16 mouse cellular contexts compared by ENCODE assay signal in genomic region chr15:59786706-59787425, GRCm38 (mm10).
DNase-seq lines count a peak whose midpoint lies in the region; ATAC-seq and TF ChIP-seq lines count a peak whose summit lies in the region.
"Had no signal": no experiment of that assay in that cellular context is flagged by ENCODE, and none has a peak within 500 bp of the region (broad histone marks: within the 10 kb centered on the region; RNA-seq: fewer than 3 reads in every experiment).

No protein-coding gene starts in this region.

- peaks cover 9% of the 10 kb centered on the region; the same call in 1 of the 2 replicates for H3K4me1 ChIP-seq in liver, embryonic 11.5 days (replicated peaks; ENCODE audit: control insufficient read depth, insufficient read depth, low read length)
- peaks cover 0 to 22% of the 10 kb centered on the region in 2 experiments; a peak in 2 of 4 replicates for H3K4me1 ChIP-seq in liver, embryonic 14.5 days (replicated peaks; ENCODE audit: control insufficient read depth in 2 of 2, insufficient read depth in 2 of 2, low read length in 1 of 2)
- H3K4me1 ChIP-seq in stomach, postnatal 0 days (replicated peaks; ENCODE audit: control insufficient read depth, insufficient read depth) = no peaks in the 10 kb centered on the region

- intact Hi-C loops in heart, postnatal 14 days (cut with DNase I) = no loop called here

- H3K4me3 ChIP-seq in liver, embryonic 11.5 days (ENCODE audit: low read depth, low read length) = no peak overlapping the region
- H3K4me3 ChIP-seq in liver, embryonic 14.5 days (ENCODE audit: insufficient read depth in 1 of 2, low read depth in 2 of 2, low read length in 2 of 2) = no peak overlapping the region
- no peak overlapping the region for H3K4me3 ChIP-seq in stomach, postnatal 0 days (ENCODE audit: low read depth, low read length)
- H3K4me3 ChIP-seq: forebrain, embryonic 10.5 days; heart, embryonic 10.5 days; midbrain, embryonic 12.5 days; neural tube, embryonic 13.5 days had no signal

- H3K27ac ChIP-seq in liver, embryonic 11.5 days (ENCODE audit: low read depth, low read length) = no peak overlapping the region
- no peak overlapping the region for H3K27ac ChIP-seq in liver, embryonic 14.5 days
- H3K27ac ChIP-seq in stomach, postnatal 0 days (replicated peaks) = no peak overlapping the region
- H3K27ac ChIP-seq: forebrain, embryonic 10.5 days; heart, embryonic 10.5 days; midbrain, embryonic 12.5 days; neural tube, embryonic 13.5 days had no signal

- DNase-seq in liver = peak; percentile 20
- DNase-seq in liver, embryonic 11.5 days (ENCODE audit: low spot score) = no peak
- peak; percentile 33 for DNase-seq in urinary bladder, postnatal 25 days (ENCODE audit: low spot score)
- DNase-seq in urinary bladder, adult 2 months (ENCODE audit: low spot score) = no peak
- DNase-seq in liver, embryonic 14.5 days (ENCODE audit: low read depth in 3 of 3, low spot score in 3 of 3) = peak in 2 of 3 experiments; percentile 33
- peak; percentile 63 for DNase-seq in stomach, postnatal 0 days (ENCODE audit: low spot score)
- DNase-seq in heart, postnatal 14 days = no peak
- DNase-seq in cerebellum, postnatal 25 days = no peak
- DNase-seq: adrenal gland, postnatal 36 days; cerebellum, adult 11-12 months; forebrain, postnatal 0 days had no signal

- no peak for ATAC-seq in liver, embryonic 11.5 days (replicated peaks; ENCODE audit: low FRiP score)
- peak; percentile 55 for ATAC-seq in liver, embryonic 14.5 days (ENCODE audit: insufficient read depth)
- peak; percentile 55 for ATAC-seq in stomach, postnatal 0 days (ENCODE audit: low FRiP score, low TSS enrichment)
- ATAC-seq: forebrain, postnatal 0 days had no signal

- peaks cover 4% of the 10 kb centered on the region; the same call in 1 of the 2 replicates for H3K27me3 ChIP-seq in liver, embryonic 11.5 days (replicated peaks; ENCODE audit: control insufficient read depth, insufficient read depth, low read length)
- H3K27me3 ChIP-seq in liver, embryonic 14.5 days (ENCODE audit: control insufficient read depth, insufficient read depth, low read length) = no peaks in the 10 kb centered on the region
- no peaks in the 10 kb centered on the region for H3K27me3 ChIP-seq in stomach, postnatal 0 days (ENCODE audit: control insufficient read depth, insufficient read depth, low read length)
- H3K27me3 ChIP-seq: neural tube, embryonic 13.5 days had no signal

- no peaks in the 10 kb centered on the region for H3K36me3 ChIP-seq in liver, embryonic 11.5 days (ENCODE audit: control insufficient read depth, insufficient read depth, low read length)
- no peaks in the 10 kb centered on the region for H3K36me3 ChIP-seq in liver, embryonic 14.5 days (replicated peaks; ENCODE audit: control insufficient read depth, insufficient read depth, low read depth)
- no peaks in the 10 kb centered on the region for H3K36me3 ChIP-seq in stomach, postnatal 0 days (ENCODE audit: control insufficient read depth, insufficient read depth, low read length)
- H3K36me3 ChIP-seq: forebrain, embryonic 10.5 days; G1E; heart, embryonic 10.5 days; midbrain, embryonic 12.5 days; neural tube, embryonic 13.5 days had no signal

- H3K9ac ChIP-seq in liver, embryonic 11.5 days (ENCODE audit: low read depth, low read length) = no peak overlapping the region
- no peak overlapping the region for H3K9ac ChIP-seq in liver, embryonic 14.5 days (replicated peaks)
- no peak overlapping the region for H3K9ac ChIP-seq in stomach, postnatal 0 days (ENCODE audit: low read length)
- H3K9ac ChIP-seq: forebrain, postnatal 0 days; midbrain, embryonic 12.5 days; neural tube, embryonic 13.5 days had no signal

- no peak for TF ChIP-seq CTCF in liver, embryonic 14.5 days (IDR thresholded peaks at IDR 0.05; ENCODE audit: low read depth)
- TF ChIP-seq CTCF in stomach, postnatal 0 days (IDR thresholded peaks at IDR 0.05; ENCODE audit: low read depth) = no peak

- no peak overlapping the region for H3K4me2 ChIP-seq in liver, embryonic 11.5 days
- H3K4me2 ChIP-seq in liver, embryonic 14.5 days (ENCODE audit: low read depth) = no peak overlapping the region
- H3K4me2 ChIP-seq in stomach, postnatal 0 days (replicated peaks; ENCODE audit: low read depth) = no peak overlapping the region
- H3K4me2 ChIP-seq: midbrain, embryonic 12.5 days; neural tube, embryonic 13.5 days had no signal

- 78% methylated on average over 4 of the region's 4 CpGs for WGBS in liver, embryonic 11.5 days
- 52% methylated on average over 4 of the region's 4 CpGs for WGBS in liver, embryonic 14.5 days (ENCODE audit: insufficient replicate concordance)
- 70% methylated on average over 4 of the region's 4 CpGs for WGBS in stomach, postnatal 0 days

- TF ChIP-seq EP300 in liver, embryonic 14.5 days (IDR thresholded peaks at IDR 0.05; ENCODE audit: low read depth) = no peak
- TF ChIP-seq EP300 in stomach, postnatal 0 days (optimal IDR thresholded peaks at IDR 0.05) = no peak

- no peaks in the 10 kb centered on the region for H3K9me3 ChIP-seq in liver, embryonic 11.5 days (ENCODE audit: control insufficient read depth, low read length)
- H3K9me3 ChIP-seq in liver, embryonic 14.5 days (ENCODE audit: control insufficient read depth, low read length) = no peaks in the 10 kb centered on the region
- H3K9me3 ChIP-seq in stomach, postnatal 0 days (ENCODE audit: control insufficient read depth, low read length) = 0 out of 2 replicates have a peak, but pooled peaks cover 5% of the 10 kb centered on the region
- H3K9me3 ChIP-seq: G1E; heart, embryonic 10.5 days; midbrain, embryonic 12.5 days had no signal

Comparison
In these comparisons a context has a peak if more than half of its experiments do, and no peak if none do; other contexts are left out.
1. DNase-seq: peak in liver (single experiment), urinary bladder, postnatal 25 days (single experiment), liver, embryonic 14.5 days (2 of 3) and stomach, postnatal 0 days (single experiment); none in liver, embryonic 11.5 days (single experiment), urinary bladder, adult 2 months (single experiment), heart, postnatal 14 days (0 of 2) and cerebellum, postnatal 25 days (0 of 2).